Mouse (Mus musculus) brain, embryonic 14.5 days (tissue): Measurements from ENCODE around the gene Cd28.

Source experiments
- CTCF ChIP-seq: fragments of 200-500 bp; IDR thresholded peaks from 2 replicates; pipeline ENCODE4 v1.5.1; 2012; ENCODE audit warnings: inconsistent platforms, mild to moderate bottlenecking, moderate library complexity, borderline replicate concordance; ENCODE audit not compliant: insufficient read depth, insufficient read length; ENCODE audit errors: extremely low read depth
- POLR2A ChIP-seq: fragments of 200-500 bp; IDR thresholded peaks from 2 replicates; pipeline ENCODE4 v1.6.1; 2012; ENCODE audit warnings: mild to moderate bottlenecking, inconsistent platforms, borderline replicate concordance; ENCODE audit not compliant: poor library complexity, insufficient read depth, insufficient read length, severe bottlenecking; ENCODE audit errors: extremely low read depth

DNA sequence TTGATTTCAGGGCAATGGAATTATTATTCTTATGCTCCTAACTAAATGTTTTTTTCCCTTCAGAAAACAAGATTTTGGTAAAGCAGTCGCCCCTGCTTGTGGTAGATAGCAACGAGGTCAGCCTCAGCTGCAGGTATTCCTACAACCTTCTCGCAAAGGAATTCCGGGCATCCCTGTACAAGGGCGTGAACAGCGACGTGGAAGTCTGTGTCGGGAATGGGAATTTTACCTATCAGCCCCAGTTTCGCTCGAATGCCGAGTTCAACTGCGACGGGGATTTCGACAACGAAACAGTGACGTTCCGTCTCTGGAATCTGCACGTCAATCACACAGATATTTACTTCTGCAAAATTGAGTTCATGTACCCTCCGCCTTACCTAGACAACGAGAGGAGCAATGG, 46.3 kb downstream of the Cd28 start:
- TF ChIP-seq CTCF = no peak
- TF ChIP-seq POLR2A = no peak
